Mouse (Mus musculus): ENCODE data around the gene Nell1.

The Nell1 gene

DNA sequence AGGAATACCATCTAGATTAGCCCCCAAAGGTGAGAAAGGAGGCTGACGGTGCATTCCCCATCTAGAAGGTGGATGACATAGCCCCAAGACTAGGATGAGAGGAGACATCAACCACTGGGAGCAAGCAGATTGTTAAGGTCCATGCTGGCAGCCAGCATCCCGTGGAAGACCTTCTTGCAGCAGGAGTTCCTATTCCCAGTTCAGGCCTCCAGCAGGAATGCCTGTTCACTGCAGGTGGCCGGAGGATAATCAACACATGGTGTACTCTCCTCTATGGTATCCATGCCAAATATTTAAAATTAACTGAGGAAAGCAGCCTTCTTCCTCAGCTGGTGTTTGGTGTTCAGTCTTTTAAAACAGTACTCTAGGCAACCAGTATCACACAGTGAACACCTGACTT is 574.9 kb downstream of the Nell1 start:
- DNase-seq (ENCODE audit: low spot score in 2 of 2), result no peak

DNA sequence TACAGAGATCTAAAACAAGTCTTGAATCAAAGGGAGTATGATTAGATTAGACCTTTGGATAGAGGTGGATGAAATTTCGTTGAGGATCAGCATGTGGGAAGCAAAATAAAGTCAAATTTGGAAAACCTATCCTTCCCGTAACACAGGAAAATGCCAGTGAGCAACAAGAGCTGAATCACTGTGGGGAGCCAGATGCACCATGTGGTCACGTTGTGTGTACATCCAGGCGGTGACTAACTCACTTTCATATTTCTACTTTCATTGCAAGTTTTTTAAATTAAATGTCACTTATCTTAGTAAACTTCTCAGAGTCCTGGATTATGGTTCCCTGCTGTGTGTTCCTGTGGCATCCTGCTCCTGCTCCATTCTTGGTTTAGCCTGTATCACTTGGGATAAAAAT is 576.8 kb downstream of the Nell1 start:
- peak; percentile 31 to 57 for DNase-seq (ENCODE audit: low spot score in 2 of 2)

DNA sequence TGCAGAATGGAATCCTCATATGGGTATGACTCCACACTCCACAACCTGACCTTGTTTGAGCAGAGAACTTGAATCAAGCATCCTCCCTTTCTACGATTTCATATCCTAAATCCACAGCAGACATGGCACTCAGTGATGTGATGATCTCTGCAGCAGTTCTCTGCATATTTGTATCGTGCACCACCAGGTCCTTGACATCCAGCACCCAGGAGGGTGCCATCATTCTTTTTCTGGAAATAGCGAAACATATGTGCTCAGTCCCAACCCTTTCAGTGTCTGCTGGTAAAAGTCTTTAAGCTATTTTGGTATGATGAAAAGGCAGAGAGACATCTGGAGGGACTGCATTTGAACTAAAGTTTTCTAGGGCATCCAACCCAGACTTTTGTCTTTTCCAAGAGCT is 588.0 kb downstream of the Nell1 start:
- no peak for DNase-seq (ENCODE audit: low spot score in 2 of 2)

DNA sequence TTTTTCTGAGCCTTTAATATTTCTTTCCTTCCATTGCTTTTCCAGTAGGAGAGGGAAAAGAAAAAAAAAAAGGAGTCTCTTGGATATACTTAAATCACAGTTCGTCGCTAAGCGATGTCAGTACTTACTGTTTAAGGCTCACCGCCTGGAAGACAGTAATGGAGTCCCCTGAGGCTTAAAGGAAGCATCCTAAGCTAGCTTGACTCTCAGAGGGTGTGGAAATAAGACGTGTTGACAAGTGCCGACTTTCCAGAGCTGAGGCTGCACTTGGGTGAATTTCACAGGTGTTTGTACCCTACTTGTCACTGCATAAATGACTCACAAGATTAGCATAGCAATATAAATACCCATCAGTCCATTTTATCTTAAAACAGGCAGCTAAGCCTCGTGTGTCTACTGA is 599.2 kb downstream of the Nell1 start:
- no peak for DNase-seq (ENCODE audit: low spot score in 2 of 2)

DNA sequence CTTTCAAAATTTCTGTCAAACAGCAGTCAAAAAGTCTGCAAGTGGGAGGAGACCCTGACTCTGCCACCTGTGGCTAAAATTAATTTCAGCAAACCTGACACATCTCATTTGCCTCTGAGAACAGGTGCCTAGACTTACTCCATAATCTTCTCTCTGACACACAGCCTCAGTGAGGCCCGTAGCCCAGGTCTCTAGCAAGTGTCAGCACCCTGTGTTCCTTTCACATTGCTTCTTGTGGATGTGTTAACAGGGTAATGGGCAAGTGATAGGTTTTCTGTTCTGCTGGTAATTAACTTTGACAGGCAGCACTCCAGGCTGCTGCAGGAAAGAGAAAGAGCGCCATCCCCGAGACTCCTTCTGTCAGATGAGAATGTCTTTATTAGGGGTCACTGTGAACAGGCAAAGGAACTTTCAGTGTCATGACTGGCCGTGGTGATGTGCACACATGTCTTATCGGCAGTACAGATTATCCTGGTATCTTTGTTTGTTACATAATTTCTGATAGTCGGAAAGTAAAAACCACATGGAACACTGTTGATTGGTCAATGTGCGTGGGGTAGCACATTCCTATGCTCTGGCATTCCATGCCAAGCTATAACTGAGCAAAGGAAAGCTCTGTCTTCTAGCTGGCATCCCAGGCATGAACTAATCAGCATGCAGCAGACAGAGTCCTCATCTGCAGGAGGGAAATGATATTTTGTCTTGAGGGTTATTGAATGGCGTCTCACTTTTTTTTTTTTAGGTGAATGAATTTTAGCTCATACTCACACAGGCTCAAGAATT is 614.2 kb downstream of the Nell1 start:
- DNase-seq (ENCODE audit: low spot score in 2 of 2), result no peak

DNA sequence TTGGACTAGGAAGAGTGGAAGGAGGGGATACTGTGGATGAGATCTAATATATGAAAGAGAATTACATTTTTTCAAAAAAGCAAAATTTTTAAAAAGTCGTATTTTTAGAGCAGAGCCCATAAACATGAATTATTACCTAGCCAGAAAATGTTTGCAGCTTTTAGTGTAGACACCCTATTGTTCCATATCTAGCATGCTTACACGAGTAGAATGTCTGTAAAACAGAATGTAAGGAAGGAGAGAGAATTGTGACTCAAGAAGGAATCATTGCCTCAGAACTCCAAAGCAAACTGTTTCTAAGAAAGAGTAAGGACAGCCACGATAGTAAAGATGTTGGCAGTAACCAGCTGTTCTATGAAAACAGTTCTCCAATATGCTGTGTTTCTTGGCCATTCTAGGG is 624.2 kb downstream of the Nell1 start, which contains the start of gene 4933405O20Rik:
TSS of gene 4933405O20Rik (plus strand) at position 301 of the 400 bp plus-strand sequence.
- DNase-seq (ENCODE audit: low spot score in 2 of 2), result no peak

DNA sequence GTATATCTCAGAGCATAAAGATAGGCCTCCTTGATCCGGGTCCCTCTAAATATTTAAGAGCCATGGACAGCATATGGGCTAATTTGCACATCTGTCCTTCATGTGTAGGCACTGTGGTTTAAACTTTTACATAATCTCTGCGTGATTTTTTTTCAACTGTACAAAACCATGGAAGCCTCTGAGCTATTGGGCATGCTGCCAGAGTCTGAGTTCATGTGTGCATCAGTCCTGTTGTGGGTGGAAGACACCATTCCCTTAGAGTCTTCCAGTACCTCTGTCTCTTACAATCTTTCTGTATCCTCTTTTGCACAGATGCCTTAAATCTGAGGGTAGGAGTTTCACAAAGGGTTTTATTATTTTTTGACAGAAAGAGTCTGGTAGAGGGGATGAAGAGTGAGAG is 639.4 kb downstream of the Nell1 start:
- DNase-seq (ENCODE audit: low spot score in 2 of 2), result peak; percentile 67

DNA sequence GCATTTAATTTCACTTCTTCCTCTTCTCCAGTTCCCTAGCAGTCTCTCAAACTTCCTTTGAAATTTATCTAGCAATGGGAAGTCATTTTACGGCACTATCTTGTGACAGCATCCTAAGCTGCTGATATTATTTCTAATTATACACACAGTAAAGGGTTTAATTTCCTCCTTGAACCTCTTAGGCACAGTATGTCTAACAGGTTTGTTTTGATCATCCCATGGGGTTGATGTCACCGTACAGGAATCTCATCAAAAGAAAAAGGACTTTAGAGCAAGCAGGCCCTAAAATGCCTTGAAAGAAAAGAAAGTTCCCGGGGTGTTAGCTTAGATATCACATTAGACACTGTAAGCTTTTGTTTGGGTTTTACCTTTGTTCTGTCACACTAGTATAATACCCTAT is 654.5 kb downstream of the Nell1 start:
- DNase-seq (ENCODE audit: low spot score in 2 of 2), result no peak

DNA sequence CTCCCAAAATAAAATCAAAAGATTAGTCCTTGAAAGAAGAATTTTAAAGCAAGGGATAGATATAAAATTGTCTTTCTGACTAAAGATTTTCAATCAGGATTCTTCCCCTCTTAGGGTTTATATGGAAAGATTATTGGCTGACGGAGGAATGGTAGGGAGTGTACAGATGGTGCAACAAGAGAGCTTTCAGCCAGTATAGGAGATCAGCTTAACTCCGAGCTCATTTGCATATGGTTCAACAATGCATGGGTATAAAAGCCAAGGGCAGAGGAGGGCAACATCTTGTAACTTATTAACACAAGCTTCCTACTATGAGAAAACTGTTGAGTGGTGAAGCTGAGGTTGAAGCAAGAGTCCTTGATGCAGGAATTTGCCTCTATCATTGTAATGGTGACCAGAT is 658.5 kb downstream of the Nell1 start:
- DNase-seq (ENCODE audit: low spot score in 2 of 2), result no peak

DNA sequence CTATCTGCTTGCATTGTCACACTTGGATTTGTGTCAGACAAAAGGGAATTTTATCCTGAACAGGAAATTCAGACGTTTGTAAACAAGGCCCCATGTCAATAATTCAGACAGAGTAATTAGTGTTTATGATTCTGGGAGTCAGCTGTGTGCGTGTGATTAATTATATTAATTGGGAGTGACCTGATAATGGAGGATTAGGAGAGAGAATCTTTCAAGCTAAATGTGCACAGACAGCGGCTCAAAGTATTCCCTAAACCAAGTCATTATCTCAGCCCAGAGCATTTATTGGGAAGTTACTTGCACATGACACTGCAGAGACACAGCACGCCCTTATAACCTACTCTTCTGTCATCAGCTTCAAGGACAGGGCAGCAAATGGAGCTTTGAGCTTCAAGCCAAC is 697.6 kb downstream of the Nell1 start:
- DNase-seq (ENCODE audit: low spot score in 2 of 2), result no peak

DNA sequence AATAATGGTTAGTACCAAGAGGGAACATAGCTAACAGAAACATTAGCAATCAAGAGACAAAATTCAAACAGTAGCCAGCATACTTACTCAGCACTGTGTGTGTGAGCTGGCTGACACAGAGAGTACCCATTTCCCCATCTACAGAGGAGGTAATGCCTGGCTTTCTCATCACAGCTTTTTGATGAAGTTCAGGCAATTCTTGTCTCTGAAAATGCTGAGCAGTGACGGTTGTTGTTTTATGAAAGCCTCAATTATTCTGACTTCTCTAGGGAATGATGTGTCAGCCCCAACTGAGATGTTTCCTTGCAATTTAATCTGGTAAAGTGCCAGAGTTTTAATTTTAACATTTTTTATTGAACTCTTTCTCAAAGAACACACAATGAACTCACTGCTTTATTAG is 700.8 kb downstream of the Nell1 start:
- DNase-seq (ENCODE audit: low spot score in 2 of 2), result no peak

DNA sequence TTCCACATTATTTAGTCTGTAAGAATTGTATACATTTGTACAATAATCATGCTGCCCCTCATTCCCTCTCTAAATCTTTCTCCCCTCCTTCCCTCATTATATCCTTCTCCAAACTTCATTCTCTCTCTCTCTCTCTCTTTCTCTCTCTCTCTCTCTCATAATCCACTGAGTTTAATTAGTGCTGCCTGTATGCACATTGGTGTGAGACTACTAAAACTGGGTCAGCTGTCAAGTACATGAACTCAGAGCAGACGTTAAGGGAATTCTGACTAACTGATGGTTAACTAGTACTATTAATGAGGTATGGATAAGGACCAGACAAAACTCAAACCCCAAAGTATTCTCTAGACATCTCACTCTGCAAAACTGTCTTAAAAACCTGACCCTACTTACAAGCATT is 702.8 kb downstream of the Nell1 start:
- DNase-seq (ENCODE audit: low spot score in 2 of 2), result no peak

DNA sequence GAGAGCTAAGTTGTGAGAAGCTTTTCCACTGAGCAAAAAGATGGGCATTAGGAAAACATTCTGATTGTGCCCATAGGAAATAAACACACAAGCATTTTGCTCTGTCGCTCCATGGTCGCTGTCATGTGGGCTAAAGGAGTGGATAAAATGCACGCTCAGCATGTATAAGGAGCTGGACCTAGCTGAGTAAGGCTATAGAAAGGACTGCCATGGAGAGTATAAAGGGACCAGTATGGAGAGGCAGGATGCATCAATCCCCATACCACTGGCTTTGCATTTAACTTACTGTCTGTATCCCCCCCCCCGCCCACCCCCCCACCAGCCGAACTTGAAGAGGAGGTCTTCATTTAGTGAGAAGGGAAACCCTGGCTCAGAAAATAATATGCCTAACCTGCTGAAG is 711.7 kb downstream of the Nell1 start:
- no peak for DNase-seq (ENCODE audit: low spot score in 2 of 2)

DNA sequence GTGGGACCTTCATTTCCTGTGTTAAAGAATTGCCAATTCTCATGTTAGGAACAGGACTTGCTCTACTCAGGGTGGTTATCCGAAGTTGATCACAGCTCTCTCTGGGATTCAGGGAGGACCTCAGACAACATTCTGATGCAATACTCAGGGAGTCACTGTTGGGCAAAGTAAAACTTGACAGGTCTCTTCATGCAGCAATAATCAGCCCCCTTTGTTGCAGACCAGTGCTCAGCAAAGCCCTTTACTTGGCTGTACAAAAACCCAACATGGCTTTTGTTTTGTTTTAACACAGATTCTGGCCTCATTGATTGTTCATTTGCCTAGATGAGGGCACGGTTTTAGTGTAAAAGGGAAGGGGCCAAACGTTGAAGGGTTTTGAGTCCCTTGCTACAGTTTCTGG is 750.5 kb downstream of the Nell1 start:
- no peak for DNase-seq (ENCODE audit: low spot score in 2 of 2)

DNA sequence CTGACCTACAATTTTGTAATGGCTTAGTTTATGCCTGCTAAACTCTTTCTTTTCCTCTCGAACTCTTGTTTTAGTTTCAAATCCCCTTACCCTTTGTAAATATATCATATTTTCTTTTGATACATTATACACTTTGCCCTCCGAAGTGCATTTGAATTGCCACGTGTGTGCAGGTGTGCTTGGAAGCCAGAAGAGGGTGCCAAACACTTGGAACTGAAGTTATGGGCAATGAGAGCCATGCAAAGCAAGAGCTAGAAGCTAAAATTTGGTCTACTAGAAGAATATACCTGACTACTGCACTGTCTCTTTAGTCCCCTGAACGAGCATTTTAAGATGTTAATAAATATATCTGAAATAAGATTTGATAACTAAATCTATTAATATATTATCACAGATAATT is 756.3 kb downstream of the Nell1 start:
- no peak for DNase-seq (ENCODE audit: low spot score in 2 of 2)

DNA sequence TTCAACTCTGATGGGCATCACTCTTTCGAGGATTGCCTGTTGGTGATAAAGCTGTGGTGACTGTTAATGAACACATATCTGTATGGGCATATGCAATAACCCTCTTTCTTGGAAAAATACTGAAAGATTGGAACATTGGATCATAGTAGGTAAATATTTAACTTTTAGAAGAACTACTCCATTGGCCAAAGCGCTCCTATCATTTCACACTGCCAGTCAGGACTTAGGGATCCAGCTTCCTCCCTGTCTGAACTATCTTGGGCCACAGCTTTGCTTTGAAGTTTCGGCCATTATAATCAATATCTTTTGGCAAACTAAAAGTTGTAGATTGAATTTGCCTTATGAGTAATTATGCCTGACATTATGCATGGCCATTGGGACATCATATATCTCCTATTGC is 780.9 kb downstream of the Nell1 start:
- no peak for DNase-seq (ENCODE audit: low spot score in 2 of 2)

DNA sequence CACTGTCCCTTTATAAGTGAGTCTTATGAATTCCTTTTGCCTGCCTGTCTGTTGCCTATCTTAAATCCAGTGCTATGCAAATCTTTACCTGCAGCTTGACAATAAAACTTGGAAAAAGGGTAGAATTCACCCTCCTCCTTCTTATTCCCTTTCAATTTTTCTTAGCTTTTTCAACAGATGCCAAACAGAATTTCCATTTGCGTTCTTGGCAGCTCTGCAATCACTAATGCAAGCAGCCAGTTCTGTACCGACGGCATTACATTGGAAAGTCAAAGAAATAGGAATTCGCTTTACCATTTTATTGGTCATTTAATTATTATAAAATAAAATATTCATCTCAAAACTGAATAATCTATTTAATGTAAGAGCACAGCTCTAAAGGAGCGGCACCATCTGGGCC is 781.7 kb downstream of the Nell1 start:
- no peak for DNase-seq (ENCODE audit: low spot score in 2 of 2)

DNA sequence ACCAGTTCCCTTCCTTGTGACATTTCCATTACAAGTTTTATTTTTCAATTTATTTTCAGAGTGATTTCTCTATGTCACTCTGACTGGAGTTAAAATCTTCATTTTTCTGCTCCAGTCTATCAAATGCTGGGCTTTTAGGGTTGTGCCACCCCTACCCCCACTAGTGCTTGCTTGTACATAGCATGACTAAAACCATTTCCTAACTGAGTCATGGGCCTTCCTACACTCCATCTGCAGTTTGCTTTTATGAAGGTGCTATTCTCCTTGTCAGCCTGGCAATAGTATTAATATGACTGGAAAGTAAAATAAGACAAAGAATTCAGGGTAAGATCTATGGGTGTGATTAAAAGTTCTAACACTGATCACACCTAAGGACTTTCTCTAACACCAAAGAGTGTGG is 798.9 kb downstream of the Nell1 start:
- DNase-seq (ENCODE audit: low spot score in 2 of 2), result peak; percentile 26 to 39

DNA sequence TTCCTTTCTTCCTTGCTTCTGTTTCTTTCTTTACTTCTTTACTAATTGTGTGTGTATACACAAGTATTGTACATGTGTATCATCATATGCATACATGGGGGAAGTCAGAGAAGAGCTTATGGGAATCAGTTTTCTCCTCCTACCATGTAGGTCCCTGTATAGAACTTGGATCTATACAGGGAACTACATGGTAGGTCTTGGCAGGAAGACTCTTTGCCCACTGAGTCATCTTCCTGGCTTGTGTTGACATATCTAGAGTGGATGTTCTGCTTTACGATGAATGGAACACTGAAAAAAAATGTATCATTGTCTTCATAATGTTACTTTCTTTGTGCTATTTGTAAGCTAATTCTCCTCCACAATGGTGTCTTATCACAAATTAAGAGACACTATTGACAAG is 806.4 kb downstream of the Nell1 start:
- DNase-seq (ENCODE audit: low spot score in 2 of 2), result no peak

DNA sequence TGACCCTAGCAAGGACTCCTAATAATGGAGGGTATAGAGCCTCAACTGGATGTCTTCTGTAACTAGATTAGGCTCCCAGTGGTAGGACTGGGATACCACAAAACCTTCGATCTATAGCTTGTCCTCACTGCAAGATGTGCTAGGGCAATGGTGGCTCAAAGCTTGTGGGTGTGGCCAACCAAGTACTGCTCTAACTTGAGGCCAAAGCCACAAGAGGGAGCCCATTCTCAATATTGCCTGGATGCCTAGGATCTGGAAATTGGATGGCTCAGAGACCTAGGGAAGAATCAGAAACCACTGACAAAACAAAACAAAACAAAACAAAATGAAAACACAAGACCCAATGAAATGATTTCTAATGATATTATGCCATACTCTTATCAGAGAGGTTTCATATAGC is 809.0 kb downstream of the Nell1 start:
- no peak for DNase-seq (ENCODE audit: low spot score in 2 of 2)

DNA sequence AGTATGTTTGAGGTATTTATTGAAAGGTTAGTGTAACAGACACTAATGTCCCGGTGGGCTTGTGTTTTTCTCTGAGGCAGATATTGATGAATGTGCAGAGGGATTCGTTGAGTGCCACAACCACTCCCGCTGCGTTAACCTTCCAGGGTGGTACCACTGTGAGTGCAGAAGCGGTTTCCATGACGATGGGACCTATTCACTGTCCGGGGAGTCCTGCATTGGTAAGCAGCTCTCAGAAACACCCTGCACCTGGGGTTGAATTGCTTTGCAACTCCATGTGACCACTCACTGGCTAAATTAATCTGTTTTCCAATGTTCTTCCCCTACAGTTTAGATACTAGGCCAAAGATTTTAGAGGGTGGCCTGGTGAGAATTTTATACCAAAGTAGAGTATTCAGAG is 851.5 kb downstream of the Nell1 start:
- no peak for DNase-seq (ENCODE audit: low spot score in 2 of 2)

DNA sequence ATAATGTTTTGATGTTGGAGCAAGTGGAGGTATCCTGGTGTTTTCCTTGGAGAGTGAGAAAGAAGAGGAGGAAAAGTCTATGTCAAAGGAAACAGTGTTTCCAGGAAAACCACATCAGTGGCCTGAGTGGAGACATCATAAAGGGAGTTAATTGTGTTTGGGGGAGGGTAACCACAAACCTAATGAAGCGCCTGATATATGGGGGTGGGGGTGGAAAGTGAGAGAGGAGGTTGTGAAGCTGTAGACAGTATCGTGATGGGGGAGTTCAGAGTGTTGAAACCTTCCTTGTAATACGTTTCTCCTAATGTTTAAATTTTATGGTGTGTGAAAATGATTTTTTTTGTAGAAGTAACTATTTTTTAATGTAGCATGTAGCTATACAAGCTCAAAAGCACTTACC is 858.1 kb downstream of the Nell1 start:
- no peak for DNase-seq (ENCODE audit: low spot score in 2 of 2)

DNA sequence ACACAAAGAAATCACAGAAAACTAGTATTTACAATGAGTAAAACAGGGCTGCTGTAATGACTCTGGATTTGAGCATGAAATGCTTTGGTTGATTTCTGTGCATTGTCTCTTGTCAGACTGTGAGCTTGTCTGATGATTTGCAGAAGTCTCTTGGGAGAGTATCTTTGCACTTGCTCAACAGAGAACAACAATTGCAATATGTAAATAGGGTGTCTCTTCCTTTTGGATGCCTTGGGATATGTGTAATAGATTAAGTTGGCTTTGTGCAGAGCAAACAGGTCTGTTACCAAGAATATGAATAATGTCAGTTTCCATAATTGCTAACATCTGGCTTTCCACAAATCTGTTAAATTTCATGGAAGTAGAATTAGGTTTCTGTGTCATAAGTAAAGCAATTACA is 868.0 kb downstream of the Nell1 start:
- no peak for DNase-seq (ENCODE audit: low spot score in 2 of 2)

DNA sequence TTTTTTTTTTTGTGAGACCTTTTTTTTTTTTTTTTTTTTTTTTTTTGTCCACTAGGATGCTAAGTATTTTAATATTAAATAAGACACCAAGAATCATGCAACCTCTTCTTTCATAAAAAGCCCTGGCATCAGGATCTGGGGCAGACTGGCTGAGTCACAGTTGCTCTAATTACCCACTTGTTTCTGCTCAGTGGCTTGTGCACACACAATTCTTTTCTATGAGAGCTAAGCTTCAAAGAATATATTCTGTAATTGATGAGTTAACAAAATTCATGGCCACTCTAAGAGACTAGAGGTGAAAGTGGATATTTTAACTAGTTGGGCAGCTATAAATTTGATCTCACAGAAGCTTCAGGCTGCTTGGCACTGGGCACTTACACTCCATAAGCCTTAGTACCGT is 873.3 kb downstream of the Nell1 start:
- DNase-seq (ENCODE audit: low spot score in 2 of 2), result no peak

Measured in right cerebral cortex, adult 2 months (tissue).